Mouse (Mus musculus): Measurements from ENCODE around the gene Krt8. TPM values are rescaled to one million over a fixed set of nuclear protein-coding genes. Genes with fewer than 3 reads are reported as not detected.
A peak's percentile ranks its signal among the peaks of the same experiment; 100 is the strongest.
"Not testable (repeated sequence)": the region's sequence is repeated elsewhere in the genome, so short reads cannot be mapped to it uniquely, and the experiment has no call there.

Krt8 gene
- polyA plus RNA-seq, 1 experiment from 2014 or later, result 2.2 TPM

DNA sequence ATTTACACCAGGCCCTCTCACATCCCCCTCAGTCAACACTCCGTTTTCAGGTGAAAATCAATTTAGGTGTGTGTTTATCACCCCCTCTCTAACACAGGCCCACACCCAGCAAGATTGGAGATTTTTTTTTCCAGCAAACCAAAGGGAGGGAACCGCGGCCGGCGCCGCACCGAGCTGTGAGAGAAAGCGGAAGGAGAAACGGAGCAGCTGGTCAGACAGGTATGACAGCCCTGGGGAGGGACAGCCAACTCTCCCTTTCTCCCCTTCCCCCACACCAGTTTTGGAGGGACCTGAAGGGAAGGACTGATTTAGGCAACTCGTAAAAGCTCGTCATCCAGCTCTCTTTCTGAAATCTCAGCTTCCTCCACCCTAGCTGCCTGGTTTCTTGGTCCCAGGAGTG, 2.0 kb upstream of the Krt8 start:
- H3K9me3 ChIP-seq (replicated peaks), result no peaks in the 10 kb centered on the region
- ATAC-seq (ENCODE audit: low FRiP score), result no peak
- no peak overlapping the region for H3K9ac ChIP-seq (replicated peaks)
- H3K27me3 ChIP-seq (replicated peaks), result peaks cover 42% of the 10 kb centered on the region
- no peak overlapping the region for H3K27ac ChIP-seq (replicated peaks)
- H3K36me3 ChIP-seq, result no peaks in the 10 kb centered on the region
- no peak overlapping the region for H3K4me2 ChIP-seq
- peaks cover 36% of the 10 kb centered on the region for H3K4me1 ChIP-seq
- WGBS, result 36% methylated on average over 11 of the region's 11 CpGs
- no peak overlapping the region for H3K4me3 ChIP-seq (replicated peaks)

- ATAC-seq (ENCODE audit: low FRiP score), result no peak
- Histone ChIP-seq H3K36me3 (no peaks in the 10 kb centered on the region), H3K9me3 (replicated peaks) (no peaks in the 10 kb centered on the region), H3K4me1 (peaks cover 32% of the 10 kb centered on the region), H3K4me3 (replicated peaks) (no peak overlapping the region), H3K4me2 (no peak overlapping the region), H3K27me3 (replicated peaks) (peaks cover 51% of the 10 kb centered on the region), H3K27ac (replicated peaks) (no peak overlapping the region), H3K9ac (replicated peaks) (no peak overlapping the region)
- WGBS, result 30% methylated on average over 4 of the region's 4 CpGs
These were observed 1.0 kb upstream of the Krt8 start for GRCm38 (mm10) chr15:102005290-102005689.

DNA sequence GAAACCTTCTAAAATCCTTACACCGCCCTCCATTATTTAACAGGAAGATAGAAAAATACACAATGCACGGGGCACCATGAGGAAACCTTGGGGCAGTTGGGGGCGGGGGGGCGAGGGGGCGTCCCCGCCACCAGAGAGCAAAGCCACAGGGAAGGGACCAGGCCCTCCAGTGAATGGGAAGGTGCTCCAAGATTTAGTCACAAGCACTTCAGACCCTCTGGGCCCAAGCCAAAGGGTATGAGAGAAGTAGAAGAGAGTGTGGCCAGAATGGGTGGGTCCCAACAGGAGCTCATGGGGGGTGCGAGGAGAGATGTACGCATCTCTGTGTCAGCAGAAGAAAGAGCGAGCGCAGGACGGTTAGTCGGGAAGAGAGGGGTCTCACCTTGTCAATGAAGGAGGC, 766 bp downstream of the Krt8 start:
- H3K27me3 ChIP-seq (replicated peaks), result peaks cover 58% of the 10 kb centered on the region
- H3K27ac ChIP-seq (replicated peaks), result no peak overlapping the region
- 15% methylated on average over 12 of the region's 12 CpGs for WGBS
- H3K36me3 ChIP-seq, result no peaks in the 10 kb centered on the region
- H3K9ac ChIP-seq (replicated peaks), result no peak overlapping the region
- no peak for ATAC-seq (ENCODE audit: low FRiP score)
- H3K4me1 ChIP-seq, result peaks cover 32% of the 10 kb centered on the region
- H3K4me2 ChIP-seq, result peak overlapping the region; percentile 52
- H3K9me3 ChIP-seq (replicated peaks), result no peaks in the 10 kb centered on the region
- H3K4me3 ChIP-seq (replicated peaks), result peak overlapping the region; percentile 29

- no peak overlapping the region for H3K27ac ChIP-seq (replicated peaks)
- peaks cover 58% of the 10 kb centered on the region for H3K27me3 ChIP-seq (replicated peaks)
- 0 out of 2 replicates have a peak overlapping the region, but pooled peaks have one; percentile 30 for H3K9ac ChIP-seq (replicated peaks)
These were observed 1.4 kb downstream of the Krt8 start for GRCm38 (mm10) chr15:102002646-102003488.

DNA sequence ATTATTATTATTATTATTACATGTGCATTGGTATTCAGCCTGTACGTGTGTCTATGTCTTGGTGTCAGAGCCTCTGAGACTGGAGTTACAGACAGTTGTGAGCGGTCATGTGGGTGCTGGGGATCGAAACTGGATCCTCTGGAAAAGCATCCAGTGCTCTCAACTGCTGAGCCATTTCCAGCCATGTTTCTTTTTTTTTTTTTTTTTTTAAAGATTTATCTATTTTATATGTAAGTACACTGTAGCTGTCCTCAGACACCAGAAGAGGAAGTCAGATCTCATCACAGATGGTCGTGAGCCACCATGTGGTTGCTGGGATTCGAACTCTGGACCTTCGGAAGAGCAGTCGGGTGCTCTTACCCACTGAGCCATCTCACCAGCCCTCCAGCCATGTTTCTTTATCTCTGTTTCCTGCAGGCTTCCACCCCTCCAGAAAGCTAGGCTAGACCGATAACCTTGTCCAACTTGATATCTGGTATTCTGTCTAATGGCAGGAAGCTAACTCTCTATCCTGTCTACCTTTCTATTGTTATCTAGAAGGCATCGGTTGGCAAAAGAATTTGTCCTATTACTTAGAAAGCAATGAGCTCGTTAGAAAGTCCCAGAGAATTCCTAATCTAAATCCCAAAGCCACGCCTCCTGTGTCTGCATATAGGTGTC, 4.5 kb downstream of the Krt8 start:
- ATAC-seq (ENCODE audit: low FRiP score), result no peak
- 92% methylated on average over 11 of the region's 11 CpGs for WGBS
- H3K27me3 ChIP-seq (replicated peaks), result peaks cover 47% of the 10 kb centered on the region

More at GRCm38 (mm10) chr15:102002646-102003488, 1.4 kb downstream of the Krt8 start:
- WGBS, result 5% methylated on average over 34 of the region's 34 CpGs
- H3K9me3 ChIP-seq (replicated peaks), result no peaks in the 10 kb centered on the region
- H3K4me3 ChIP-seq (replicated peaks), result peak overlapping the region; percentile 29
- no peaks in the 10 kb centered on the region for H3K36me3 ChIP-seq
- peaks cover 30% of the 10 kb centered on the region for H3K4me1 ChIP-seq
- H3K4me2 ChIP-seq, result peak overlapping the region; percentile 52
- no peak for ATAC-seq (ENCODE audit: low FRiP score)

DNA sequence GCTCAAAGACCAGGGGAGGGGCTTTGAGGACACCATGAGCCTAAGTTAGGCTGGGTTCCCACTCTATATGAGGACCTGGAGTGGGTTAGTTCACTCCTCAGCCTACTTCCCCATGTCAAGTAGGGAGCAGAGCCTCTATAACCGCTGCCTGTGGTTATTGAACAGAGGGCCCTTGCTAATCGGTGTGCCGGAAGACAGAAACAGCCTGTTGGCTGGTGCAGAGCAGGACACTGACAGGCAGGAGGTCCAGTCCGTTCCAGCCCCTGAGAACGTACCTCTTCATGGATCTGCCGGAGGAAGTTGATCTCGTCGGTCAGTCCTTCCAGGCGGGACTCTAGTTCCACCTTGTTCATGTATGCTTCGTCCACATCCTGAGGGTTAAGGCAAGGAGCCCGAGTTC, 5.1 kb downstream of the Krt8 start:
- WGBS, result 94% methylated on average over 11 of the region's 11 CpGs
- H3K27ac ChIP-seq (replicated peaks), result no peak overlapping the region
- H3K4me3 ChIP-seq (replicated peaks), result no peak overlapping the region
- no peak overlapping the region for H3K9ac ChIP-seq (replicated peaks)
- H3K36me3 ChIP-seq, result no peaks in the 10 kb centered on the region
- H3K9me3 ChIP-seq (replicated peaks), result 0 out of 2 replicates have a peak, but pooled peaks cover 3% of the 10 kb centered on the region
- no peak overlapping the region for H3K4me2 ChIP-seq
- peaks cover 41% of the 10 kb centered on the region for H3K27me3 ChIP-seq (replicated peaks)
- no peak for ATAC-seq (ENCODE audit: low FRiP score)
- peaks cover 8% of the 10 kb centered on the region for H3K4me1 ChIP-seq

More for the DNA sequence above, 4.5 kb downstream of the Krt8 start:
- Histone ChIP-seq H3K36me3 (no peaks in the 10 kb centered on the region), H3K4me1 (peaks cover 8% of the 10 kb centered on the region), H3K27ac (replicated peaks) (no peak overlapping the region), H3K4me3 (replicated peaks) (no peak overlapping the region), H3K9ac (replicated peaks) (no peak overlapping the region), H3K9me3 (replicated peaks) (0 out of 2 replicates have a peak, but pooled peaks cover 3% of the 10 kb centered on the region), H3K4me2 (no peak overlapping the region)

DNA sequence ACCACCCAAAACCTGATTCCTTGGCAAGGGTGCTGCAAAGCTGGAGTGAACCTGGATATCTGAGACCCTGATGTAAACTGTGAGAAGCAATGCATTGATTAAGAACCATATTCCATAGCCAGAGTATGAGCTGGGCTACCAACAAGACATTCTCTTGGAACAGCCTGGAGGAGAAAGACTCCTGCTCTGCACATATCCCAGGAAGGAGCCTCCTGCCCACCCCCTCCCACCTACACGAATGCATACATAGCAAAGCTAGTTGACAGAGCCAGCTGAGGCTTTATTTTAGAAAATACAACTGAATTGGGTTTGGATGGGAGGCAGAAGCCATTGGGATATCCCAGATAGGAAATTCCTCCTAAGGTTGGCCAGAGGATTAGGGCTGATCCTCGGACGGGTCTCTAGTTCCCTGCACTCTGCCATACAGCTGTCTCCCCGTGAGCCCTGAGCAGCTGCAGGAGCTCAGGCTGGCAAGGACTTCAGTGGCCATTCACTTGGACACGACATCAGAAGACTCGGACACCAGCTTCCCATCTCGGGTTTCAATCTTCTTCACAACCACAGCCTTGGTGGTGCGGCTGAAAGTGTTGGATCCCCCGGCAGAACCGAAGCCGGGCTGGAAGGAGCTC, 7.7 kb downstream of the Krt8 start:
- H3K9me3 ChIP-seq (replicated peaks); H3K36me3 ChIP-seq; ATAC-seq (ENCODE audit: low FRiP score); H3K4me2 ChIP-seq; H3K27ac ChIP-seq (replicated peaks); H3K9ac ChIP-seq (replicated peaks); H3K4me1 ChIP-seq; H3K4me3 ChIP-seq (replicated peaks): not testable (repeated sequence)
- H3K27me3 ChIP-seq (replicated peaks), result peaks cover 20% of the 10 kb centered on the region
- WGBS, result 89% methylated on average over 11 of the region's 11 CpGs

GRCm38 (mm10) chr15:101995484-101996236, 8.6 kb downstream of the Krt8 start:
- ATAC-seq (ENCODE audit: low FRiP score), result no peak
- no peak overlapping the region for H3K4me2 ChIP-seq
- H3K27ac ChIP-seq (replicated peaks), result no peak overlapping the region
- H3K9me3 ChIP-seq (replicated peaks), result 0 out of 2 replicates have a peak, but pooled peaks cover 3% of the 10 kb centered on the region
- no peak overlapping the region for H3K9ac ChIP-seq (replicated peaks)
- H3K27me3 ChIP-seq (replicated peaks), result peaks cover 14% of the 10 kb centered on the region
- no peak overlapping the region for H3K4me3 ChIP-seq (replicated peaks)
- WGBS, result 91% methylated on average over 4 of the region's 4 CpGs
- no peaks in the 10 kb centered on the region for H3K36me3 ChIP-seq
- no peaks in the 10 kb centered on the region for H3K4me1 ChIP-seq

DNA sequence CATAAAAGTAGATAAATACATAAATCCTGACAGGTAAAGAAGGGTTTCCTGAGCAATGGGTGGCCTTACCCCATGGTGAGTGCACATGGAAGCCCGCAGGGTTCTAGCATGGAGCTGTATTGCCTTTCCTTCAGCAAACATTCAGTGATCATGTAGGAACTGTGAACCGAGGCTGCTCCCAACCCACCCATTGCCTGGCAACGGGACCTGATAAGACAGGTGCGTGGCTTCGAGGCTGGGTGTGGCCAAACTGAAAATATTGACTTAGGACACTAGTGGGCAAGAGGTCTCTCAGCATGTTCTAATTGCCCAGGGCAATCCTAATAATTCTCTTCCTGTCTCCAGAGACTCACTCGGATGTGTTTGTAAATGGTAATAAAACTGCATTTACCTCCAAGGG, 9.9 kb downstream of the Krt8 start:
- no peak overlapping the region for H3K27ac ChIP-seq (replicated peaks)

GRCm38 (mm10) chr15:101990946-101991345, 13.3 kb downstream of the Krt8 start:
- peaks cover 13% of the 10 kb centered on the region; the same call in 1 of the 2 replicates for H3K27me3 ChIP-seq (replicated peaks)
- H3K4me1 ChIP-seq, result peaks cover 3% of the 10 kb centered on the region
- no peak overlapping the region for H3K27ac ChIP-seq (replicated peaks)
- H3K4me3 ChIP-seq (replicated peaks), result no peak overlapping the region
- no peak for ATAC-seq (ENCODE audit: low FRiP score)
- no peaks in the 10 kb centered on the region for H3K36me3 ChIP-seq
- H3K9me3 ChIP-seq (replicated peaks), result 0 out of 2 replicates have a peak, but pooled peaks cover 3% of the 10 kb centered on the region
- H3K4me2 ChIP-seq, result no peak overlapping the region
- WGBS, result 92% methylated on average over 6 of the region's 6 CpGs
- no peak overlapping the region for H3K9ac ChIP-seq (replicated peaks)

More for the DNA sequence above, 9.9 kb downstream of the Krt8 start:
- Histone ChIP-seq H3K4me2 (no peak overlapping the region), H3K4me3 (replicated peaks) (no peak overlapping the region), H3K36me3 (no peaks in the 10 kb centered on the region), H3K9me3 (replicated peaks) (0 out of 2 replicates have a peak, but pooled peaks cover 3% of the 10 kb centered on the region), H3K27me3 (replicated peaks) (peaks cover 7% of the 10 kb centered on the region; the same call in 1 of the 2 replicates), H3K4me1 (no peaks in the 10 kb centered on the region), H3K9ac (replicated peaks) (no peak overlapping the region)
- no peak for ATAC-seq (ENCODE audit: low FRiP score)
- 91% methylated on average over 6 of the region's 6 CpGs for WGBS

- Histone ChIP-seq H3K9ac (replicated peaks) (no peak overlapping the region), H3K27ac (replicated peaks) (no peak overlapping the region), H3K36me3 (no peaks in the 10 kb centered on the region), H3K27me3 (replicated peaks) (peaks cover 14% of the 10 kb centered on the region; the same call in 1 of the 2 replicates), H3K4me2 (no peak overlapping the region), H3K4me3 (replicated peaks) (no peak overlapping the region), H3K4me1 (peaks cover 13% of the 10 kb centered on the region), H3K9me3 (replicated peaks) (no peaks in the 10 kb centered on the region)
- ATAC-seq (ENCODE audit: low FRiP score), result no peak
- 62% methylated on average over 8 of the region's 8 CpGs for WGBS
These were observed 15.6 kb downstream of the Krt8 start for GRCm38 (mm10) chr15:101988714-101989113.
